Mouse (Mus musculus) kidney, adult 2 months (tissue): ENCODE data around the gene Dock6. TPM values are rescaled to one million over a fixed set of nuclear protein-coding genes. Genes with fewer than 3 reads are reported as not detected.
A peak's percentile ranks its signal among the peaks of the same experiment; 100 is the strongest.
"Not testable (repeated sequence)": the region's sequence is repeated elsewhere in the genome, so short reads cannot be mapped to it uniquely, and the experiment has no call there.

Experiments used
- DNase-seq: peaks from one replicate; pipeline ENCODE4 v3.0.0; 2021
- H3K27ac ChIP-seq: fragments of 200-500 bp; 2 replicates; pipeline ENCODE4 v1.5.1; 2012; ENCODE audit warnings: low read depth, low read length, control low read depth, inconsistent platforms; ENCODE audit not compliant: insufficient read depth
- H3K27me3 ChIP-seq: fragments of 200-500 bp; replicated peaks from 2 replicates; pipeline ENCODE4 v1.6.1; 2012; ENCODE audit warnings: mild to moderate bottlenecking, moderate library complexity, low read length, inconsistent platforms; ENCODE audit not compliant: control insufficient read depth, insufficient read depth
- H3K36me3 ChIP-seq: fragments of 200-500 bp; 2 replicates; pipeline ENCODE4 v1.6.1; 2012; ENCODE audit warnings: mild to moderate bottlenecking, moderate library complexity, low read length, inconsistent platforms; ENCODE audit not compliant: control insufficient read depth, insufficient read depth
- H3K4me1 ChIP-seq: fragments of 200-500 bp; 2 replicates; pipeline ENCODE4 v1.6.1; 2011; ENCODE audit warnings: low read length; ENCODE audit not compliant: control insufficient read depth, insufficient read depth
- H3K4me3 ChIP-seq: fragments of 200-500 bp; 2 replicates; pipeline ENCODE4 v1.5.1; 2011; ENCODE audit warnings: mild to moderate bottlenecking, low read depth, low read length, control low read depth; ENCODE audit not compliant: insufficient read depth
- CTCF ChIP-seq: fragments of 200-500 bp; conservative IDR thresholded peaks from 2 replicates; pipeline ENCODE4 v1.5.1; 2011; ENCODE audit warnings: low read depth, mild to moderate bottlenecking, control low read depth, low read length, moderate library complexity, mixed read lengths; ENCODE audit not compliant: insufficient read depth, insufficient read length
- POLR2A ChIP-seq: fragments of 200-500 bp; IDR thresholded peaks from one replicate; pipeline ENCODE4 v1.6.1; 2011; ENCODE audit warnings: low read depth, low read length, control low read depth
- WGBS: fragments of 180-500 bp; shearing (Covaris S2); methylation state at CpG from one replicate; pipeline ENCODE4 v1.1.7; 2018; 5-methylcytosine and 5-hydroxymethylcytosine counted together
- polyA plus RNA-seq: library from polyadenylated mRNA; depleted of rRNA; stranded (reverse); fragments of >200 nt; gene quantifications from 2 replicates; pipeline ENCODE4 v1.2.3, GENCODE M21; 2012

Gene Dock6
- polyA plus RNA-seq, 1 experiment, result 67.7 TPM

- WGBS, result 70% methylated on average over 15 of the region's 15 CpGs
- Histone ChIP-seq H3K4me1 (no peaks in the 10 kb centered on the region), H3K36me3 (peaks cover 2% of the 10 kb centered on the region; the same call in 1 of the 2 replicates), H3K27me3 (no peaks in the 10 kb centered on the region), H3K27ac (no peak overlapping the region), H3K4me3 (no peak overlapping the region)
- TF ChIP-seq CTCF, result no peak
- no peak for TF ChIP-seq POLR2A
- DNase-seq, result no peak
Observed at GRCm38 (mm10) chr9:21781657-21782468, 70.6 kb downstream of the Dock6 start.

GRCm38 (mm10) chr9:21777726-21778125 is 74.7 kb downstream of the Dock6 start:
- 89% methylated on average over 3 of the region's 3 CpGs for WGBS
- H3K36me3 ChIP-seq, result peaks cover 3% of the 10 kb centered on the region; the same call in 1 of the 2 replicates
- no peaks in the 10 kb centered on the region for H3K27me3 ChIP-seq

GRCm38 (mm10) chr9:21774353-21774752 is 78.1 kb downstream of the Dock6 start:
- no peak for DNase-seq
- Histone ChIP-seq H3K4me1 (no peaks in the 10 kb centered on the region), H3K27ac (no peak overlapping the region), H3K36me3 (peaks cover 3% of the 10 kb centered on the region; the same call in 1 of the 2 replicates), H3K4me3 (no peak overlapping the region), H3K27me3 (no peaks in the 10 kb centered on the region)
- TF ChIP-seq CTCF (no peak), POLR2A (no peak)
- 91% methylated on average over 16 of the region's 16 CpGs for WGBS

More at GRCm38 (mm10) chr9:21777726-21778125, 74.7 kb downstream of the Dock6 start:
- TF ChIP-seq POLR2A, result no peak
- TF ChIP-seq CTCF, result no peak
- H3K4me3 ChIP-seq, result no peak overlapping the region
- no peaks in the 10 kb centered on the region for H3K4me1 ChIP-seq
- H3K27ac ChIP-seq, result no peak overlapping the region
- no peak for DNase-seq

- H3K27ac ChIP-seq, H3K36me3 ChIP-seq, DNase-seq, H3K4me3 ChIP-seq, H3K27me3 ChIP-seq, H3K4me1 ChIP-seq: not testable (repeated sequence)
- 79% methylated on average over 5 of the region's 5 CpGs for WGBS
Observed at GRCm38 (mm10) chr9:21773396-21773795, 79.0 kb downstream of the Dock6 start.

- H3K4me1 ChIP-seq, result no peaks in the 10 kb centered on the region; the same call in 1 of the 2 replicates
- no peak for TF ChIP-seq POLR2A
- no peak for TF ChIP-seq CTCF
- 75% methylated on average over 26 of the region's 26 CpGs for WGBS
- peak overlapping the region; percentile 24; the same call in 1 of the 2 replicates for H3K27ac ChIP-seq
- 0 out of 2 replicates have a peak, but pooled peaks cover 2% of the 10 kb centered on the region for H3K36me3 ChIP-seq
- no peak for DNase-seq
- H3K4me3 ChIP-seq, result no peak overlapping the region
- H3K27me3 ChIP-seq, result no peaks in the 10 kb centered on the region
Observed at GRCm38 (mm10) chr9:21769558-21770183, 82.8 kb downstream of the Dock6 start.

- Histone ChIP-seq H3K36me3 (no peaks in the 10 kb centered on the region), H3K27me3 (no peaks in the 10 kb centered on the region), H3K4me1 (no peaks in the 10 kb centered on the region; the same call in 1 of the 2 replicates), H3K27ac (peak overlapping the region; percentile 42), H3K4me3 (no peak overlapping the region)
- 67% methylated on average over 13 of the region's 13 CpGs for WGBS
- DNase-seq, result peak; percentile 22
- no peak for TF ChIP-seq POLR2A
- TF ChIP-seq CTCF, result no peak
Observed at GRCm38 (mm10) chr9:21768511-21769411, 83.7 kb downstream of the Dock6 start.

- Histone ChIP-seq H3K36me3 (no peaks in the 10 kb centered on the region), H3K27me3 (no peaks in the 10 kb centered on the region), H3K4me3 (no peak overlapping the region), H3K27ac (peak overlapping the region; percentile 42), H3K4me1 (no peaks in the 10 kb centered on the region; the same call in 1 of the 2 replicates)
- no peak for TF ChIP-seq POLR2A
- DNase-seq, result peak; percentile 51
- WGBS, result 81% methylated on average over 11 of the region's 11 CpGs
Observed at GRCm38 (mm10) chr9:21767896-21768295, 84.5 kb downstream of the Dock6 start.
